Mouse (Mus musculus) liver, postnatal 0 days (tissue): ENCODE measurements around the gene Usp35.

ENCODE experiments used
- CTCF ChIP-seq: sonication (generic); IDR thresholded peaks from 2 replicates; pipeline ENCODE4 v1.5.1; 2016; ENCODE audit warnings: antibody characterized with exemption, low read depth
- EP300 ChIP-seq: IDR thresholded peaks from 2 replicates; pipeline ENCODE4 v1.6.1; 2016; ENCODE audit warnings: antibody characterized with exemption, low read depth, mild to moderate bottlenecking

GRCm38 (mm10) chr7:97357840-97358239, 26.0 kb upstream of the Usp35 start:
- TF ChIP-seq CTCF (no peak), EP300 (no peak)
